Mouse (Mus musculus) CD4-positive, CD25-positive, alpha-beta regulatory T cell, adult 2 months (primary cell): Measurements from ENCODE around the gene Cntf.
"Not testable (repeated sequence)": the region's sequence is repeated elsewhere in the genome, so short reads cannot be mapped to it uniquely, and the experiment has no call there.

Experiments
- DNase-seq: peaks from one replicate; pipeline ENCODE4 v3.0.0-alpha.2; 2012; ENCODE audit warnings: low read depth, low spot score

The Cntf gene

DNA sequence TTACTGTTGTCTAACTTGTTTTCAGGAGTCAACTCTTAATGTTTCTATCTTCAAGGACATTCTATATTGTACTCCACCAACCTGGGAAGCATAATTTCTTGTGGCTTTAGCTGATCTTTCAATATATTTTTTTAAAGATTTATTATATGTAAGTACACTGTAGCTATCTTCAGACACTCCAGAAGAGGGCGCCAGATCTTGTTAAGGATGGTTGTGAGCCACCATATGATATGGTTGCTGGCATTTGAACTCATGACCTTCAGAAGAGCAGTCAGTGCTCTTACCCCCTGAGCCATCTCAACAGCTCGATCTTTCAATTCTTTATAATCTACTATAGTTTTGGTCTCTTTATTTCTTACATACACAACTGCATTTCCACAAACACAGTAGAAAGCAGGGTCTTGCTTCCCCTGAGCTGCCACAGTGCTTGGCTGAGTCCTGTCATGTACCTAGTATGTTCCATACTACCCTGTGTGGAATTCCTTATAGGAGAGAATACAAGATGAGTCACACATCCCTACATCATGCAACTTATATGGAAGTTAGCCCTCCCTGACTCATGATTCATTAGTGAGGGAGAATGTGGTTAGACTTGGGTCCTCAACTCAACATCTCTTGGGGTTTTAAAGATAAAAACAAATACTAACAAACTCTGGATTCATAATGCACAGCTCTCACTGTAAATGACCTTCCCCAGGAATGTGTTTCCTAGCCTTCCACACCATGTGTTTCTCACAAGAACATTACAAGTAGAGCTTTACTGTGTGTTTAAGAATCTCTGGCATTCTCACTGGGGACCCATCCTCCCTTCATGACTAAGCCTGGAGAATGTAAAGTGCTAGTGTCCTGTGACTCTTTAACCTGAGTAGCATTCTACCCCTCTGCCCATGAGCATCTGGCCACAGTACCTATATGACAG, 3.0 kb downstream of the Cntf start:
- DNase-seq, result peak; percentile 29

DNA sequence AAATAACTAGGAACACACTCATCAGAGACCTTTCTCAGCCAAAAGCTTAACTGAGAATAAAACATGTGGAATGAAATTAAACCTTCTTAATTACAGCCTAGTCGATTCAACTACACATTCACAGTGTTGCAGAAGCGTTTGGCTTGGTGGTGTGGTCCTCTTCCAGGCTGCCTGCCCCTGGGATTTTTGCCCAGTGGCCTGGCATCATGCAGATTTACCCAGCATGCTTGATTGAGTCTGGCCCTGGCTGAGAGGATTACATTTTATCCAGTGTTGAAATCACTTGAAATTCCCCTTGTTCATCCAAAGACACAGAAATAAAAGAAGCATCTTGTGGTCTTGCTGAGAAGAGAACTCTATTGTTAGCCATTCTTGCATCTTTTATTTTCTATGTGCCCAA, 5.8 kb downstream of the Cntf start:
- no peak for DNase-seq

DNA sequence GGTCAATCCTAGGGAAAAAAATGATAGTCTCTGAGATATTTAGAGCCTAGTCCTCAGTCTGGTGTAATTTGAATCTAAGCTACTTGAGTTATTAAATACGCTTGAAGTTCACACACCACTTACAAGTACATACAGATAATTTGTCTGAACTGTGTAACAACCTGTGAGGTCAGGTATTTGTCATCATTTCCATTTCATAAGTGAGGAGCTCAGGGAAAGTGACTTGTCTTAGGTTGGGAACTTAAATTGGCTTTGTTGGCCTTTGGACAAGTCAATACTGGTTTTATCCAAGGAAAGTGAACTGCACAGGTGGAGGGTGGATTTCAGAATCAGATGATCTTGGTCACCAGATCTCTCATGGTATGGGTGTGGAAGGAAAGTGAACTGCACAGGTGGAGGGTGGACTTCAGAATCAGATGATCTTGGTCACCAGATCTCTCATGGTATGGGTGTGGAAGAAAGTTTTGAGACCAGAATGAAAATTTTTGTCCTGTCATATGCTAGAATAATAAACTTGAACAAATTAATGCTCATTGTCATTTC, 6.4 kb downstream of the Cntf start:
- no peak for DNase-seq

DNA sequence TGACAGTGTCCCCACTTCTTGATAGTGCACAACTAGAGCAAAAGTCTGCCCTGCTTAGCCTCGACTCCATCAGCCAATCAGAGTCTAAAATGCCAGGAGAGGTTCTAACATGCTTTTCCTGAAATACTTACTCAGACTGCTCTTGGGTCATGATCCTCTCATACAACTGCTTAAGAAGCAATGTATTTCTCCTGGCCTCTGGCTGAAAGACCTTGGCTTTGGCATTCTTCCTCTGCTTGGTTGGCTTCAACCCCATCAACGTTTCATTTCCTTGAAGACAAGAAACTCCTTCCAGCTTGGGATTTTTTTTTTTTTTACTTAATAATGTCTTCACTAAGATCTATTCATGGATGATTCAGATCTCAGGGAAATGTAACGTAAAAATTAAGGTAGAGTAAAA, 9.1 kb downstream of the Cntf start:
- no peak for DNase-seq

DNA sequence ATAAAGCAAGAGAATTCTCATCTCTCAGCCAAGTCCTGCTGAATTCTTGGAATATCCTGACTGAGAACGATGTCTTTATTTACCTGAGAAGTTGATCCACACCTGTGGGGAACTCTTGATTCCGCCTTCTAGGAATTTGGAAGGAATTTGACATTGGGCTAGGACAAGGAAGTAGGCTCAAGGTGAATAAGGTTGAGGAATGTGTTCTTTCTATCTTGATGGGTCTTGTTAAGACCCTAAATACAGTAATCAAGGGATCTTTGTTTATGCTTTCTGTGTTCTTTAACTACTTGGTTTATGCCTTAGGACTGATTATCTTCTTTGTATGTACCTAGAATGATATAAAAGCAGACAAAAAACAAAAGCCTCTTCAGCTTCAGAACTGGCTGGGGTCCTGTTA, 33.5 kb downstream of the Cntf start:
- DNase-seq, result no peak

DNA sequence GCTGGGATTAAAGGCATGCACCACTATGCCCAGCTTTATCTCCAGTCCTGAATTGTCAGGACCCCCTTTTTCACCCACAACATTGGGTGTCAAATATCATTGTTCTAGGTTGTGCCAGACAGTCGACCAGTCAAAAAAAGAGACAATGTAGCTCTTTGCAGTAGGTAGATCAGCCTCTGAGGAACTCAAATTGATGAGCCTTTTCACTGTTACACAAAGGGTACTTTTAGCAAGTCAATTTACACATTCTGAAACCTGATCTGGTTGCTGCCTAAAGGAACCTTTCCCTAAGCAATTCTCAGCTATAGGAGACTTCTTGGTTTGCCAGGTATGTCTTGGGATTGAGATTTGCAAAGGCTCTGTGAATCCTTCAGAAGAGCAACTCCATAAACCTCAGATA, 34.4 kb downstream of the Cntf start:
- DNase-seq, result no peak

DNA sequence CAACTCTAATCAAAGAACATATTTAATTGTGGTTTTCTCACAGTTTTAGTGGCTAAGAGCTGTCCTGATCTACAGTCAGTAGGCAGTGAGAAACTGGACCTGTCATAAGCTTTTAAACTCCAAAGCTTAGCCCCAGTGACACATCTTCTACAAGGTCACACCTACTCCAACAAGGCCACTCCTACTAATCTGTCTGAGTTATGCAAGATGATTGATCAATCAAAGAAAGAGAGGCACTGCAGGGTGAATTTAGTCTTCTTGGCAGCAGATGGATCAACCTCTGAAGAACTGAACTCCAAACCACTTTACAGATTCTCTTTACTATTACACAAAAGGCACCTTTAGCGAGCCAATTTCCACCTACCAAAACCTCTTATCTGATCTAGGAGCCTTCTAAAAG, 39.6 kb downstream of the Cntf start:
- DNase-seq, result no peak

DNA sequence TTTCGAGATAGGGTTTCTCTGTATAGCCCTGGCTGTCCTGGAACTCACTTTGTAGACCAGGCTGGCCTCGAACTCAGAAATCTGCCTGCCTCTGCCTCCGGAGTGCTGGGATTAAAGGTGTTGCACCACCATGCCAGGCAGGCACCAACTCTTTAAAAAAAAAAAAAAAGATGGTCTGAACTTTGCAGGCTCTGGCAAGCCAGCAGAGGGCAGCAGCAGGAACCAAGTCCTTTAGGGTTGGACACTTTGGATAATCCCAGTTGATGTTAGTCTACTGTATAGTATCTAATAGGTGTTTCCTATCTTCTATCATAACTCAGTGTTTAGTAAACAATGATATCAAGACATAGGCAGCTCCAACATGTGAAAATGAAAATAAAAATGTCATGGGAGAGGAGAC, 43.1 kb downstream of the Cntf start:
- DNase-seq, result peak; percentile 42

DNA sequence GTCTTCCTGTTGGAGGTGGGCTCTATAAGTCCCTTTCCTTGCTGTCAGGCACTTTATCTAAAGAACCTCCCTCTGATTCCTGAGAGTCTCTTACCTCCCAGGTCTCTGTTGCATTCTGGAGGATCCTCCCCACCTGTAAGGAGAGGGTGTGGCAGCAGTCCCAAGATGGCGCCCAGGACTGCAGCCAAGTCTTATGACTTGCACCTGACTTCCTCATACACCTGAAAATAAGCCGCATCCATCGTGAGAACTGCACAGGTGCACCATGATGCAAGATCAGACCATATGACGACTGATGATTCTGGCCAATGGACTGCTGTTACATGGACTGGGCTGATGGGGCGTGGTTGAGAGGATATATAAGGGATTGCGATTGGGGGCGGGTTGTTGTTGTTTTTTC, 43.8 kb downstream of the Cntf start:
- DNase-seq, result not testable (repeated sequence)

DNA sequence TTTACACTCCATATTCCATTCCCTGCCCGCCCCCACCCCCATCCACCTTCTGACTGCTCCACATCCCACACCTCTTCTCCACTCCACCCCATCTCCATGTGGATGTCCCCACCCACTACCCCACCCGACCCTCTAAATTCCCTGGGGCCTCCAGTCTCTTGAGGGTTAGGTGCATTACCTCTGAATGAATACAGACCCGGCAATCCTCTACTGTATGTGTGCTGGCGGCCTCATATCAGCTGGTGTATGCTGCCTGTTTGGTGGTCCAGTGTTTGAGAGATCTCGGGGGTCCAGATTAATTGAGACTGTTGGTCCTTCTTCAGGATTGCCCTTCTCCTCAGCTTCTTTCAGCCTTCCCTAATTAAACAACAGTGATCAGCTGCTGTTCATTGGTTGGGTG, 44.5 kb downstream of the Cntf start:
- not testable (repeated sequence) for DNase-seq

DNA sequence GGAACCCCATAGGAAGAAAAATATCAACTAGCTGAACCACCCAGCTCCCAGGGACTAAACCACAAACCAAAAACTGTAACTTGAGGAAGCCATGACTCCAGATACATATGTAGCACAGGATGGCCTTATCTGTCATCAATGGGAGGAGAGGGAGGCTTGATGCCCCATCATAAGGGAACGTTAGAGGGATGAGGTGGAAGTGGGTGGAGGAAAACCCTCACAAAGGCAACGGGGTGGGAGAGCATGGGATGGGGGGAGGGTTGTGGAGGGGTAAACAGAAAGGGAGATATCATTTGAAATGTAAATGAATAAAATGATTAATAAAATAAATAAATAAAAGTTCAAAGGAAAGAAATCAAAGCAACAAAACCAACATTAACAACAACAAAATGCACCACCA, 45.0 kb downstream of the Cntf start:
- no peak for DNase-seq

DNA sequence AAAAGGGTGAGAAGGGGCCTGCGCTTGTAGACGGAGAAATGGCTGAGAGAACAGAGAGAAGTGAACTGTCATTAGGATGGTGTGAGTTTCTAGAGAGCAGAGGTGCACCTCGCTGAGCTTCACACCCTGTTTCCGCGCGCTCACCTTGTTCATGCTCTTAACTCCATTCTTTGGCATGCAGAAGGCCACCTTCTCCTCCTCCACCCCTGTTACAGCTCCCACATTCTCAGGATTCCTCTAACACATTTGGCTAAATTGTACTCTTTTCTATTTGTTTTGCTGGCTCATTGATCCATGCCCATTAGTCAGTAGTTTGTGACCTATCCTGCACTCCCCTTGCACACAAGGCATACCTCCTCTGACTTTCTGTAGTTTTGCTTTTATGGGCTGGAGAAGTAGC, 46.2 kb downstream of the Cntf start:
- DNase-seq, result no peak
